Mouse (Mus musculus): ENCODE data around the gene H2-D1. TPM values are rescaled to one million over a fixed set of nuclear protein-coding genes. Genes with fewer than 3 reads are reported as not detected.

Gene H2-D1
- polyA plus RNA-seq, 1 experiment from 2014 or later: 51.7 TPM

DNA sequence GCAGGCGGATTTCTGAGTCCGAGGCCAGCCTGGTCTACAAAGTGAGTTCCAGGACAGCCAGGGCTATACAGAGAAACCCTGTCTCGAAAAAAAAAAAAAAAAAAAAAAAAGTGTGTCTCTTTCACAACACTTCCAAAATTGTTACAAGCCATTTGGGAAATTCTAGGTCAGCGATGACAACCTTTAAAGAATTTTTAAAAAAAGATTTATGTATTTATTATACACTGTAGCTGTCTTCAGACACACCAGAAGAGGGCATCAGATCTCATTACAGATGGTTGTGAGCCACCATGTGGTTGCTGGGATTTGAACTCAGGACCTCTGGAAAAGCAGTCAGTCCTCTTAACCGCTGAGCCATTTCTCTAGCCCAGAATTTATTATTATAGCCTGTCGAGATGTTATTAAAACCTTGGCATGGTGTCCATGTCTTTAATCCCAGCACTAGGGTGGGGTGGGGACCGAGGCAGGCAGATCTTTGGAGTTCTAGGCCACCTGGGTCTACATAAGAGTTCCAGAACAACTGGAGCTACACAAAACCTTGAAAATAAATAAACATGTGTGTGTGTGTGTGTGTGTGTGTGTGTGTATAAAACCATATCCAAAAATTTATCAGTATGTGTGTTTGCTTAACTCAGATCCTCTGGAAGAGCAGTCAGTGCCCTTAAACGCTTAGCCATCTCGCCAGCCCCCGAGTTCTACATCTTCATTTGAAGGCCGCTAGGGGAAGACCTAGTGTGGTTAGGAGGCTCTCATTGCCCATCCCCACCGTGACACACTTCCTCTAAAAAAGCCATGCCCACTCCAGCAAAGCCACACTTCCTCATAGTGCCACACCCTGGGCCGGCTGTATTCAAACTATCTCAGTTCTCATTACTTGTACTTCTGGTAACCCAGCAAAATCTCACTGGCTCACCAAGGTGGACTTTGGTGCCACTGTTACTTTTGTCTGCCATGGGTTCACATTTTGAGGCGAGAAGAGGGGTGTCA, 3.7 kb upstream of the H2-D1 start:
- H3K4me2 ChIP-seq (ENCODE audit: low read depth, low read length): no peak overlapping the region
- no peaks in the 10 kb centered on the region for H3K9me3 ChIP-seq (ENCODE audit: control insufficient read depth, low read length)
- H3K27me3 ChIP-seq (replicated peaks; ENCODE audit: control insufficient read depth, insufficient read depth, low read length): peaks cover 18% of the 10 kb centered on the region
- DNase-seq (ENCODE audit: low spot score) (no peak), ATAC-seq (ENCODE audit: low read depth) (no peak)
- no peak overlapping the region for H3K27ac ChIP-seq (replicated peaks; ENCODE audit: low read depth, low read length)
- no peak overlapping the region for H3K4me3 ChIP-seq (ENCODE audit: low read depth, low read length)
- H3K4me1 ChIP-seq (ENCODE audit: control insufficient read depth, insufficient read depth, low read length): no peaks in the 10 kb centered on the region
- H3K9ac ChIP-seq (ENCODE audit: low read depth, low read length): no peak overlapping the region
- WGBS: 60% methylated on average over 13 of the region's 14 CpGs
- peaks cover 6% of the 10 kb centered on the region for H3K36me3 ChIP-seq (ENCODE audit: control insufficient read depth, insufficient read depth, low read length)

- DNase-seq (ENCODE audit: low spot score) (no peak), ATAC-seq (ENCODE audit: low read depth) (no peak)
- Histone ChIP-seq H3K4me2 (ENCODE audit: low read depth, low read length) (no peak overlapping the region), H3K9ac (ENCODE audit: low read depth, low read length) (no peak overlapping the region), H3K27me3 (replicated peaks; ENCODE audit: control insufficient read depth, insufficient read depth, low read length) (peaks cover 22% of the 10 kb centered on the region), H3K9me3 (ENCODE audit: control insufficient read depth, low read length) (no peaks in the 10 kb centered on the region), H3K4me3 (ENCODE audit: low read depth, low read length) (no peak overlapping the region), H3K27ac (replicated peaks; ENCODE audit: low read depth, low read length) (no peak overlapping the region), H3K4me1 (ENCODE audit: control insufficient read depth, insufficient read depth, low read length) (no peaks in the 10 kb centered on the region), H3K36me3 (ENCODE audit: control insufficient read depth, insufficient read depth, low read length) (no peaks in the 10 kb centered on the region)
- 79% methylated on average over 4 of the region's 4 CpGs for WGBS
Measured at GRCm38 (mm10) chr17:35259621-35260020, 2.9 kb upstream of the H2-D1 start.

DNA sequence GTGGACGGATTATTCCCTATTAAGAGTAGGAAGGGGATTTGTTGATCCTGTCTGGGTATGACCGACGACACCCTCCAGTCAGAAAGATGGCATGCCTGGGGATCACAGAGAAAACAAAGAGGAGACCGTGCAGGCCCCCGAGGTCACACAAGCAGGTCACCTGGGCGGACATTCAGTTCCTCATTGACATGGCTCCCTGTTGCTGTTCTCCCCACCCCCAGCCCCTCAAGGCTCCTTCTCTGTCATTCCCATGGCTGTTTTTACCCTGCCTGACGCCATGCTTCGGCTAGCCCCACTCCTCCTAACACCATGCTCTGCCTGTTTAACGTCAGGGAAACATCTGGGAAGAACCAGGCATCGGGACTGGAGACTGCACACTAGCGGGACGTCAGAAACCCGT, 879 bp upstream of the H2-D1 start:
- Histone ChIP-seq H3K9ac (ENCODE audit: low read depth, low read length) (no peak overlapping the region), H3K9me3 (ENCODE audit: control insufficient read depth, low read length) (no peaks in the 10 kb centered on the region), H3K27me3 (replicated peaks; ENCODE audit: control insufficient read depth, insufficient read depth, low read length) (peaks cover 32% of the 10 kb centered on the region), H3K4me3 (ENCODE audit: low read depth, low read length) (no peak overlapping the region), H3K36me3 (ENCODE audit: control insufficient read depth, insufficient read depth, low read length) (no peaks in the 10 kb centered on the region), H3K27ac (replicated peaks; ENCODE audit: low read depth, low read length) (no peak overlapping the region), H3K4me2 (ENCODE audit: low read depth, low read length) (no peak overlapping the region), H3K4me1 (ENCODE audit: control insufficient read depth, insufficient read depth, low read length) (no peaks in the 10 kb centered on the region)
- no peak for DNase-seq (ENCODE audit: low spot score)
- WGBS: 67% methylated on average over 10 of the region's 13 CpGs
- ATAC-seq (ENCODE audit: low read depth): no peak

- H3K36me3 ChIP-seq (ENCODE audit: control insufficient read depth, insufficient read depth, low read length): no peaks in the 10 kb centered on the region
- no peak overlapping the region for H3K27ac ChIP-seq (replicated peaks; ENCODE audit: low read depth, low read length)
- H3K4me1 ChIP-seq (ENCODE audit: control insufficient read depth, insufficient read depth, low read length): no peaks in the 10 kb centered on the region
- ATAC-seq (ENCODE audit: low read depth) (no peak; the same call in 1 of the 2 replicates), DNase-seq (ENCODE audit: low spot score) (no peak)
- peak overlapping the region; percentile 66 for H3K9ac ChIP-seq (ENCODE audit: low read depth, low read length)
- under 1% methylated on average over 20 of the region's 31 CpGs for WGBS
- H3K4me2 ChIP-seq (ENCODE audit: low read depth, low read length): peak overlapping the region; percentile 95
- H3K27me3 ChIP-seq (replicated peaks; ENCODE audit: control insufficient read depth, insufficient read depth, low read length): peaks cover 32% of the 10 kb centered on the region
- no peaks in the 10 kb centered on the region for H3K9me3 ChIP-seq (ENCODE audit: control insufficient read depth, low read length)
- peak overlapping the region; percentile 63 for H3K4me3 ChIP-seq (ENCODE audit: low read depth, low read length)
Measured at GRCm38 (mm10) chr17:35263523-35263883, 973 bp downstream of the H2-D1 start.

DNA sequence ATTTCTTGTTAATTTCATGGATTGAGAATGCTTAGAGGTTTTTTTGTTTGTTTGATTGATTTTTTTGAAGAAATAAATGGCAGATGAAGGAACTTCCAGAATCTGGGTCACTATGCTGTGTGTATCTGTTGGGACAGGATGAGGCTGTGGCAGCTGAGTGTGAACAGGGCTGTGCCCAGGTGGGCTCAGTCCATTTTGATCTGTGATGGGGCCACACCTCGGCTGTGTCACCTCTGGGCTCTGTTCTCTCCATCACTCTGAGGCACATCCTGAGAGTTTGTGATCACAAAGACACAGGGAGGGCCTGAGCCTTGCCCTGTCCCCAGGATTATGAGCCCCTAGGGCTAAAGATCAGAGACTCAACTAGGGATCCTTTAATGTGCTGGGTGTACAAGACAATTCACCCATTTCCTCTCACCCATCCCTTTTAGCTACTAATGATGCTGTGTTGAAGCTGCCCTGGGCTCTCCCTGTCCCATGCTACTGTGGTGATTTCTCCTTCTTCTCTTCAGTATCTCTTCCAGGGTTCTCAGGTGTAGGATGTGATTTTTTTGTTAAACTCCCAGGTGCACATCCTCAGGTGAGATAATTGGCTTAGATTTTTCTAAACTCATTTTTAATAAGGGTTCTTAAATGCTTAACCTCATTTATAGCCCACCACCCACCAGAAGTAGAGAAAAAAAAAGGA, 5.0 kb downstream of the H2-D1 start:
- ATAC-seq (ENCODE audit: low read depth) (no peak), DNase-seq (ENCODE audit: low spot score) (no peak)
- no peak overlapping the region for H3K27ac ChIP-seq (replicated peaks; ENCODE audit: low read depth, low read length)
- H3K36me3 ChIP-seq (ENCODE audit: control insufficient read depth, insufficient read depth, low read length): no peaks in the 10 kb centered on the region
- no peak overlapping the region for H3K9ac ChIP-seq (ENCODE audit: low read depth, low read length)
- no peak overlapping the region for H3K4me3 ChIP-seq (ENCODE audit: low read depth, low read length)
- 0 out of 2 replicates have a peak, but pooled peaks cover 1% of the 10 kb centered on the region for H3K9me3 ChIP-seq (ENCODE audit: control insufficient read depth, low read length)
- no peaks in the 10 kb centered on the region for H3K4me1 ChIP-seq (ENCODE audit: control insufficient read depth, insufficient read depth, low read length)
- H3K4me2 ChIP-seq (ENCODE audit: low read depth, low read length): no peak overlapping the region
- H3K27me3 ChIP-seq (replicated peaks; ENCODE audit: control insufficient read depth, insufficient read depth, low read length): peaks cover 20% of the 10 kb centered on the region
- WGBS: 46% methylated on average over 1 of the region's 1 CpGs

DNA sequence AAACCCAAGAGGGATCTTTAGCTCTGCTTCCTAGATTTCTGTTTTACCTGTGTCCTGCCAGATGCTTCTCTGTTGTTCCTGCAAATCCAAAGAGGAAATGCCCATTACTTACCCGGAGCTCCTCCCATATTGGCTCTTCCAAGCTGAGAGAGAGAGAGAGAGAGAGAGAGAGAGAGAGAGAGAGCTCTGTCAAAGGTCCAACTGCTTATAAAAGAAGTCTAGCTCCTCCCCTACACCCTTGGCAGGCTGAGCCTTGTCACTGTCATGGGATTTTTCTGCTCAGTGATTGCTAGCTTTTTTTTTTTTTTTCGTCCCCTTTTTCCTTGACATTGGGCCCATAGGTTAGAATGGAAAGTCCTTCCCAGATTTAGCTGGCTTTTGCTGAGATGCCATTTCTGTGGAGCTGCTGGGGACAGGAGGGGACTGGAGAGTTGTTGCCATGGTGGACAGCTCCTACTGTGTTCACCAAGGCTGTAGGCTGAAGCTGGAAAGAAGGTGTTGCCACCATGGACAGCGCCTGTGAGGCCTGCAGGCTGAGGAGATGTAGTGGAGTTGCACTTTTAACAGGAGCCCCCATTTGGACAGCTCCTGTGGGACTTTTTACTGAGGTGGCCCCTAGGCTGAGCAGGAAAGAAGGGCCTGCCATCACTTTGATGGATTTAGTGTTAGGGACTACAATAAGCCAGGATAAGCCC, 7.3 kb downstream of the H2-D1 start:
- WGBS: 42% methylated on average over 3 of the region's 3 CpGs
- H3K27me3 ChIP-seq (replicated peaks; ENCODE audit: control insufficient read depth, insufficient read depth, low read length): peaks cover 8% of the 10 kb centered on the region
- H3K9ac ChIP-seq (ENCODE audit: low read depth, low read length): no peak overlapping the region
- H3K27ac ChIP-seq (replicated peaks; ENCODE audit: low read depth, low read length): no peak overlapping the region
- no peak overlapping the region for H3K4me3 ChIP-seq (ENCODE audit: low read depth, low read length)
- no peaks in the 10 kb centered on the region for H3K36me3 ChIP-seq (ENCODE audit: control insufficient read depth, insufficient read depth, low read length)
- H3K4me2 ChIP-seq (ENCODE audit: low read depth, low read length): no peak overlapping the region
- 0 out of 2 replicates have a peak, but pooled peaks cover 5% of the 10 kb centered on the region for H3K9me3 ChIP-seq (ENCODE audit: control insufficient read depth, low read length)
- ATAC-seq (ENCODE audit: low read depth) (no peak; the same call in 1 of the 2 replicates), DNase-seq (ENCODE audit: low spot score) (peak; percentile 86)
- H3K4me1 ChIP-seq (ENCODE audit: control insufficient read depth, insufficient read depth, low read length): no peaks in the 10 kb centered on the region

GRCm38 (mm10) chr17:35272249-35272648, 9.7 kb downstream of the H2-D1 start:
- H3K4me3 ChIP-seq (ENCODE audit: low read depth, low read length): no peak overlapping the region
- no peak for ATAC-seq (ENCODE audit: low read depth)
- DNase-seq (ENCODE audit: low spot score): no peak
- no peaks in the 10 kb centered on the region for H3K36me3 ChIP-seq (ENCODE audit: control insufficient read depth, insufficient read depth, low read length)
- H3K4me1 ChIP-seq (ENCODE audit: control insufficient read depth, insufficient read depth, low read length): no peaks in the 10 kb centered on the region
- H3K4me2 ChIP-seq (ENCODE audit: low read depth, low read length): no peak overlapping the region
- H3K27me3 ChIP-seq (replicated peaks; ENCODE audit: control insufficient read depth, insufficient read depth, low read length): peaks cover 10% of the 10 kb centered on the region
- H3K9me3 ChIP-seq (ENCODE audit: control insufficient read depth, low read length): 0 out of 2 replicates have a peak, but pooled peaks cover 5% of the 10 kb centered on the region
- H3K27ac ChIP-seq (replicated peaks; ENCODE audit: low read depth, low read length): no peak overlapping the region
- WGBS: 66% methylated on average over 3 of the region's 3 CpGs
- no peak overlapping the region for H3K9ac ChIP-seq (ENCODE audit: low read depth, low read length)

DNA sequence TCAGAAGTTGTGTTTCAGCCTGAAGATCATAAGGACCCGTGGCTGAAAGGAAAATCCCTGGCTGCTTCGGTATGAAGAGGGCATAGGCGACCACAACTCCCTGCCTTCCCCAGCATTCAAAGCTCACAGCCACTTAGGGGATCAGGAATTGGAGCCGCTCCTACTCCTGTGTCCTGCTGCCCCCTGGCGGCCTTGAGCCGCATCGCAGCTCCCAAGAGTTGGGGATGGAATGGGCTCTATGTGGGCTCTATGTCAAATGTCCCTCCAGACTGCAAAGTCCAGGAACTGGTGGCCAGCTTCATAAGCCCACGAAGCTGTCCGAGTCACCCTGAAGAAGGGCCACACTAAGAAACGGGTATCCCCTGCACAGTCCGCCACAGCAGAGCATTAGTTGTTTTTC, 12.2 kb downstream of the H2-D1 start:
- Histone ChIP-seq H3K4me2 (ENCODE audit: low read depth, low read length) (no peak overlapping the region), H3K9ac (ENCODE audit: low read depth, low read length) (no peak overlapping the region), H3K4me1 (ENCODE audit: control insufficient read depth, insufficient read depth, low read length) (no peaks in the 10 kb centered on the region), H3K27ac (replicated peaks; ENCODE audit: low read depth, low read length) (no peak overlapping the region), H3K4me3 (ENCODE audit: low read depth, low read length) (no peak overlapping the region), H3K36me3 (ENCODE audit: control insufficient read depth, insufficient read depth, low read length) (no peaks in the 10 kb centered on the region), H3K27me3 (replicated peaks; ENCODE audit: control insufficient read depth, insufficient read depth, low read length) (peaks cover 10% of the 10 kb centered on the region), H3K9me3 (ENCODE audit: control insufficient read depth, low read length) (0 out of 2 replicates have a peak, but pooled peaks cover 5% of the 10 kb centered on the region)
- 4% methylated on average over 10 of the region's 11 CpGs for WGBS
- DNase-seq (ENCODE audit: low spot score) (peak; percentile 65), ATAC-seq (ENCODE audit: low read depth) (peak; percentile 68; the same call in 1 of the 2 replicates)

Data from embryonic facial prominence, embryonic 14.5 days (tissue).